Mouse (Mus musculus) kidney, embryonic 16.5 days (tissue): ENCODE data around the gene Zfp526. TPM values are rescaled to one million over a fixed set of nuclear protein-coding genes. Genes with fewer than 3 reads are reported as not detected.

Source experiments
- ATAC-seq: fragments of 200-750 bp; cut with Nextera tagmentation; 2 replicates; pipeline ENCODE4 v1.8.0; 2017; ENCODE audit warnings: moderate TSS enrichment; ENCODE audit not compliant: low FRiP score, low TSS enrichment
- H3K27ac ChIP-seq: fragments of 300-500 bp; sonication (generic); 2 replicates; pipeline ENCODE4 v1.5.1; 2014; ENCODE audit warnings: low read length
- H3K27me3 ChIP-seq: fragments of 300-500 bp; sonication (generic); 2 replicates; pipeline ENCODE4 v1.6.1; 2014; ENCODE audit warnings: low read length, control low read depth, mixed read lengths; ENCODE audit not compliant: insufficient read depth
- H3K36me3 ChIP-seq: fragments of 300-500 bp; sonication (generic); 2 replicates; pipeline ENCODE4 v1.6.1; 2014; ENCODE audit warnings: low read length, control low read depth, mixed read lengths; ENCODE audit not compliant: insufficient read depth
- H3K4me1 ChIP-seq: fragments of 300-500 bp; sonication (generic); 2 replicates; pipeline ENCODE4 v1.6.1; 2014; ENCODE audit warnings: low read length, control low read depth, mixed read lengths; ENCODE audit not compliant: insufficient read depth
- H3K4me2 ChIP-seq: fragments of 300-500 bp; sonication (generic); replicated peaks from 2 replicates; pipeline ENCODE4 v1.6.1; 2014; ENCODE audit warnings: low read depth, low read length
- H3K4me3 ChIP-seq: fragments of 300-500 bp; sonication (generic); 2 replicates; pipeline ENCODE4 v1.5.1; 2014; ENCODE audit warnings: mild to moderate bottlenecking, low read length
- H3K9ac ChIP-seq: fragments of 300-500 bp; sonication (generic); replicated peaks from 2 replicates; pipeline ENCODE4 v1.6.1; 2014; ENCODE audit warnings: low read length
- H3K9me3 ChIP-seq: fragments of 300-500 bp; sonication (generic); 2 replicates; pipeline ENCODE4 v1.6.1; 2016; ENCODE audit warnings: low read length, control low read depth
- WGBS: fragments of 180-500 bp; shearing (Covaris S2); extraction: QIAGEN DNeasy Blood & Tissue Kit; methylation state at CpG from one replicate; pipeline ENCODE4 v1.1.7; 2014; 5-methylcytosine and 5-hydroxymethylcytosine counted together
- polyA plus RNA-seq: library from polyadenylated mRNA; unstranded; fragments of >200 nt; fragmentation: Nextera tagmentation; extraction: Ambion mirVana; gene quantifications from 2 replicates; pipeline ENCODE4 v1.2.1, GENCODE M21; 2015

Zfp526 gene
- polyA plus RNA-seq, 1 experiment from 2014 or later: 2.7 TPM

GRCm38 (mm10) chr7:25206094-25206830, 15.0 kb upstream of the Zfp526 start:
- no peak for ATAC-seq
- Histone ChIP-seq H3K4me1 (no peaks in the 10 kb centered on the region), H3K36me3 (peaks cover 26% of the 10 kb centered on the region), H3K9me3 (no peaks in the 10 kb centered on the region), H3K9ac (no peak overlapping the region), H3K27me3 (no peaks in the 10 kb centered on the region), H3K4me2 (no peak overlapping the region), H3K4me3 (no peak overlapping the region), H3K27ac (no peak overlapping the region)
- WGBS: 76% methylated on average over 16 of the region's 16 CpGs

GRCm38 (mm10) chr7:25209161-25209622, 12.0 kb upstream of the Zfp526 start:
- ATAC-seq: no peak
- Histone ChIP-seq H3K4me1 (no peaks in the 10 kb centered on the region), H3K4me2 (no peak overlapping the region), H3K27me3 (no peaks in the 10 kb centered on the region), H3K9me3 (no peaks in the 10 kb centered on the region), H3K27ac (no peak overlapping the region), H3K4me3 (no peak overlapping the region), H3K36me3 (peaks cover 15% of the 10 kb centered on the region), H3K9ac (no peak overlapping the region)
- WGBS: 36% methylated on average over 3 of the region's 3 CpGs

GRCm38 (mm10) chr7:25210482-25210881, 10.7 kb upstream of the Zfp526 start:
- no peaks in the 10 kb centered on the region for H3K4me1 ChIP-seq
- 73% methylated on average over 4 of the region's 4 CpGs for WGBS
- no peak for ATAC-seq
- H3K36me3 ChIP-seq: peaks cover 12% of the 10 kb centered on the region
- H3K9ac ChIP-seq: no peak overlapping the region
- H3K27me3 ChIP-seq: no peaks in the 10 kb centered on the region
- no peak overlapping the region for H3K4me3 ChIP-seq
- no peak overlapping the region for H3K27ac ChIP-seq
- no peaks in the 10 kb centered on the region for H3K9me3 ChIP-seq
- H3K4me2 ChIP-seq: no peak overlapping the region

GRCm38 (mm10) chr7:25213099-25213498, 8.1 kb upstream of the Zfp526 start:
- no peak overlapping the region for H3K4me2 ChIP-seq
- no peak overlapping the region for H3K4me3 ChIP-seq
- H3K9ac ChIP-seq: no peak overlapping the region
- H3K27ac ChIP-seq: no peak overlapping the region
- peaks cover 12% of the 10 kb centered on the region; the same call in 1 of the 2 replicates for H3K36me3 ChIP-seq
- H3K4me1 ChIP-seq: peaks cover under 1% of the 10 kb centered on the region; the same call in 1 of the 2 replicates
- WGBS: 53% methylated on average over 3 of the region's 3 CpGs
- H3K9me3 ChIP-seq: no peaks in the 10 kb centered on the region
- ATAC-seq: no peak
- no peaks in the 10 kb centered on the region for H3K27me3 ChIP-seq

GRCm38 (mm10) chr7:25214172-25214571, 7.1 kb upstream of the Zfp526 start:
- Histone ChIP-seq H3K36me3 (peaks cover 12% of the 10 kb centered on the region; the same call in 1 of the 2 replicates), H3K4me1 (peaks cover 7% of the 10 kb centered on the region; the same call in 1 of the 2 replicates), H3K9me3 (no peaks in the 10 kb centered on the region), H3K9ac (no peak overlapping the region), H3K4me3 (no peak overlapping the region), H3K27me3 (no peaks in the 10 kb centered on the region), H3K4me2 (no peak overlapping the region), H3K27ac (no peak overlapping the region)
- ATAC-seq: no peak
- 97% methylated on average over 2 of the region's 2 CpGs for WGBS

- Histone ChIP-seq H3K4me3 (peak overlapping the region; percentile 63; the same call in 1 of the 2 replicates), H3K4me1 (peaks cover 26% of the 10 kb centered on the region), H3K4me2 (peak overlapping the region; percentile 86; the same call in 1 of the 2 replicates), H3K9ac (no peak overlapping the region), H3K36me3 (no peaks in the 10 kb centered on the region), H3K9me3 (no peaks in the 10 kb centered on the region), H3K27me3 (no peaks in the 10 kb centered on the region), H3K27ac (no peak overlapping the region)
- 67% methylated on average over 12 of the region's 12 CpGs for WGBS
- ATAC-seq: no peak
These were observed 3.4 kb upstream of the Zfp526 start for GRCm38 (mm10) chr7:25217653-25218395.

- Histone ChIP-seq H3K4me3 (peak overlapping the region; percentile 63), H3K4me1 (peaks cover 26% of the 10 kb centered on the region), H3K36me3 (0 out of 2 replicates have a peak, but pooled peaks cover 2% of the 10 kb centered on the region), H3K27ac (peak overlapping the region; percentile 70), H3K9ac (peak overlapping the region; percentile 76), H3K4me2 (peak overlapping the region; percentile 86), H3K27me3 (no peaks in the 10 kb centered on the region), H3K9me3 (no peaks in the 10 kb centered on the region)
- under 1% methylated on average over 53 of the region's 53 CpGs for WGBS
- peak; percentile 16; the same call in 1 of the 2 replicates for ATAC-seq
These were observed 2.4 kb upstream of the Zfp526 start for GRCm38 (mm10) chr7:25218705-25219415.

- peak overlapping the region; percentile 70 for H3K27ac ChIP-seq
- WGBS: under 1% methylated on average over 16 of the region's 16 CpGs
- peak; percentile 13 for ATAC-seq
- peaks cover 8% of the 10 kb centered on the region for H3K36me3 ChIP-seq
- no peaks in the 10 kb centered on the region for H3K27me3 ChIP-seq
- H3K9me3 ChIP-seq: no peaks in the 10 kb centered on the region
- peak overlapping the region; percentile 76 for H3K9ac ChIP-seq
- peaks cover 26% of the 10 kb centered on the region for H3K4me1 ChIP-seq
- H3K4me3 ChIP-seq: peak overlapping the region; percentile 63
- peak overlapping the region; percentile 86 for H3K4me2 ChIP-seq
These were observed 1.8 kb upstream of the Zfp526 start for GRCm38 (mm10) chr7:25219416-25219750.

GRCm38 (mm10) chr7:25219756-25220456, 1.3 kb upstream of the Zfp526 start:
- Histone ChIP-seq H3K27ac (peak overlapping the region; percentile 70), H3K9me3 (no peaks in the 10 kb centered on the region), H3K4me2 (peak overlapping the region; percentile 86), H3K27me3 (no peaks in the 10 kb centered on the region), H3K4me1 (peaks cover 26% of the 10 kb centered on the region), H3K4me3 (peak overlapping the region; percentile 63), H3K36me3 (peaks cover 13% of the 10 kb centered on the region), H3K9ac (peak overlapping the region; percentile 76)
- peak; percentile 66 for ATAC-seq
- WGBS: 3% methylated on average over 31 of the region's 31 CpGs
